8 mouse cellular contexts compared by ENCODE assay signal in the genomic region with DNA sequence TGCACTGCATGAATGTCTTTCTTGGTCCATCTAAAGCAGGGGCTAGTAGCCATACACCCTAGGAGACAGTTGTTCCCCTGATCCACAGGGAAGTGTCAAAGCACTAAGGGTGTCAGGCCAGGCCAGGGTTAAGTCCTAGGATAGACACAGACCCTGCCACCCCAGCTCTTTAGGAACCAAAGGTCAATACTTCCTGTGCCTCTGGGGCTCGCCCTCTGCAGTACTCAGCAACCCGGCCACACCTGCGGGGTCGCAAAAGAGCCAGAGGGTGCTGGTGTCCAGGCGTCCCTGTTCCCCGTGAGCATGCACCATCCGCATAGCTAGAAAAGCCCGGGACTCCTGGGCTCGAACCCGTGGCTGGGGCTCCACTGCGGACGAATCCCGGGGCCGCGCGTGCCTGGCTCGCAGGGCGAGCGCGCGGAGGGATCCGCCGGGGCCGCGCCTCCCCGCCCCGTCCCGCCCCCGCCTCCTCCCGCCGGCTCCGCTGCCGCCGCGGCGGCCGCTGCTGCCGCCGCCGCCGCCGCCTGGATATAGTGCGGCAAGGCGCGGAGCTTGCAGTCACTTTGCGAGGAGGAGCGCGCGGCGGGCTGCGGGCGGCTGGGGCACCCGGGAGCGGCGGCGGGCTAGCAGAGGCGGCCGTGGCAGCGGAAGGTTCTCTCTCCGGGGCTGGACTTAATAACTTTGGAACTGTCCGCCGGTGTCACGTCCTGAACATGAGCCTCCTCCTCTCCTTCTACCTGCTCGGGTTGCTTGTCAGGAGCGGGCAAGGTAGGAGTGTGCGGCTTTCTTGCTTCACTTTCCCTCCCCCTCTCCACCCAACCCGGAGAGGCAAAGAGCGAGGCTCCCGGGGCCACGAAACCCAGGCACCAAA. TPM values are rescaled to one million over a fixed set of nuclear protein-coding genes. Genes with fewer than 3 reads are reported as not detected.
A peak's percentile ranks its signal among the peaks of the same experiment; 100 is the strongest.
DNase-seq lines count a peak whose midpoint lies in the region; ATAC-seq and TF ChIP-seq lines count a peak whose summit lies in the region.

Ncam2 (plus strand) TSS at position 497 of the 871 bp plus-strand sequence.

- no peak for TF ChIP-seq EP300 in heart, postnatal 0 days (IDR thresholded peaks at IDR 0.05; ENCODE audit: low read depth)

- peak within 1 kb of the TSS; percentile 33 for H3ac ChIP-seq in C2C12 (ENCODE audit: control insufficient read depth, insufficient read length, low read depth)

- peak within 1 kb of the TSS; percentile 26 for H3K4me3 ChIP-seq in C2C12 (ENCODE audit: insufficient read depth, poor library complexity, severe bottlenecking)
- H3K4me3 ChIP-seq in brown adipose tissue, adult 24 weeks (ENCODE audit: insufficient read depth, low read depth, low read length): peak within 1 kb of the TSS; percentile 53
- peak within 1 kb of the TSS; percentile 58 for H3K4me3 ChIP-seq in forebrain, embryonic 12.5 days (replicated peaks)
- H3K4me3 ChIP-seq in heart, postnatal 0 days (ENCODE audit: low read depth, low read length): peak within 1 kb of the TSS; percentile 60
- H3K4me3 ChIP-seq in liver, embryonic 13.5 days (replicated peaks): peak within 1 kb of the TSS; percentile 52

- H3K36me3 ChIP-seq in C2C12 (ENCODE audit: control insufficient read depth, insufficient read depth): no peaks in the 10 kb centered on the region
- H3K36me3 ChIP-seq in forebrain, embryonic 12.5 days (replicated peaks): no peaks in the 10 kb centered on the region
- H3K36me3 ChIP-seq in heart, postnatal 0 days (replicated peaks; ENCODE audit: control insufficient read depth, insufficient read depth, low read length): no peaks in the 10 kb centered on the region
- H3K36me3 ChIP-seq in liver, embryonic 13.5 days: no peaks in the 10 kb centered on the region

- no peaks in the 10 kb centered on the region for H3K4me1 ChIP-seq in brown adipose tissue, adult 24 weeks (ENCODE audit: control insufficient read depth, insufficient read depth, insufficient read length, low read length)
- peaks cover 19% of the 10 kb centered on the region for H3K4me1 ChIP-seq in forebrain, embryonic 12.5 days
- H3K4me1 ChIP-seq in heart, postnatal 0 days (ENCODE audit: control insufficient read depth, insufficient read depth): 0 out of 2 replicates have a peak, but pooled peaks cover 4% of the 10 kb centered on the region
- H3K4me1 ChIP-seq in liver, embryonic 13.5 days (replicated peaks): 0 out of 2 replicates have a peak, but pooled peaks cover 4% of the 10 kb centered on the region

- under 1% methylated on average over 35 of the region's 70 CpGs for WGBS in forebrain, embryonic 12.5 days
- 0% methylated on average over 38 of the region's 70 CpGs for WGBS in heart, postnatal 0 days
- whole genome bisulfite sequencing in liver, embryonic 13.5 days (ENCODE audit: insufficient replicate concordance): 1% methylated on average over 33 of the region's 70 CpGs

- no peak within 1 kb of the TSS for H3K27ac ChIP-seq in brown adipose tissue, adult 24 weeks (replicated peaks; ENCODE audit: low read depth, low read length)
- H3K27ac ChIP-seq in forebrain, embryonic 12.5 days: peak within 1 kb of the TSS; percentile 71
- no peak within 1 kb of the TSS for H3K27ac ChIP-seq in heart, postnatal 0 days (ENCODE audit: low read depth)
- no peak within 1 kb of the TSS for H3K27ac ChIP-seq in liver, embryonic 13.5 days

- ATAC-seq in forebrain, embryonic 12.5 days (ENCODE audit: low FRiP score): peak; percentile 85
- ATAC-seq in heart, postnatal 0 days (ENCODE audit: insufficient read depth, low read depth): peak; percentile 76
- peak; percentile 62; the same call in 1 of the 2 replicates for ATAC-seq in liver, embryonic 13.5 days (ENCODE audit: low read depth)

- H3K9me3 ChIP-seq in forebrain, embryonic 12.5 days: no peaks in the 10 kb centered on the region
- no peaks in the 10 kb centered on the region for H3K9me3 ChIP-seq in heart, postnatal 0 days (replicated peaks; ENCODE audit: control insufficient read depth, low read length)
- H3K9me3 ChIP-seq in liver, embryonic 13.5 days (replicated peaks): no peaks in the 10 kb centered on the region

- H3K27me3 ChIP-seq in C2C12 (ENCODE audit: control insufficient read depth, insufficient read depth, insufficient read length): no peaks in the 10 kb centered on the region
- H3K27me3 ChIP-seq in forebrain, embryonic 12.5 days: no peaks in the 10 kb centered on the region
- 0 out of 2 replicates have a peak, but pooled peaks cover 6% of the 10 kb centered on the region for H3K27me3 ChIP-seq in heart, postnatal 0 days (ENCODE audit: control insufficient read depth, insufficient read depth, low read length)
- peaks cover 17% of the 10 kb centered on the region for H3K27me3 ChIP-seq in liver, embryonic 13.5 days

- DNase-seq in heart, postnatal 0 days (ENCODE audit: low spot score): peak; percentile 71
- peak; percentile 66 for DNase-seq in kidney, postnatal 14 days
- peak; percentile 4 for DNase-seq in liver, embryonic 13.5 days
- DNase-seq in neural tube, embryonic 10.5 days (ENCODE audit: extremely low spot score, low spot score): peak; percentile 73
- DNase-seq in thymus, postnatal 0 days (ENCODE audit: low spot score): peak; percentile 30

- H3K9ac ChIP-seq in forebrain, embryonic 12.5 days: peak within 1 kb of the TSS; percentile 64
- H3K9ac ChIP-seq in heart, postnatal 0 days (replicated peaks; ENCODE audit: low read depth, low read length): peak within 1 kb of the TSS; percentile 24; the same call in 1 of the 2 replicates
- H3K9ac ChIP-seq in liver, embryonic 13.5 days: 0 out of 2 replicates have a peak within 1 kb of the TSS, but pooled peaks have one; percentile 9

- no peaks in the 10 kb centered on the region for H3K79me2 ChIP-seq in C2C12 (ENCODE audit: control insufficient read depth, insufficient read depth)

- H3K79me3 ChIP-seq in C2C12 (ENCODE audit: low read depth): no peaks in the 10 kb centered on the region

- TF ChIP-seq CTCF in C2C12 (IDR thresholded peaks at IDR 0.05; ENCODE audit: control insufficient read depth, insufficient read depth, insufficient read length): no peak
- TF ChIP-seq CTCF in heart, postnatal 0 days (IDR thresholded peaks at IDR 0.05; ENCODE audit: low read depth): no peak

- peak within 1 kb of the TSS; percentile 67 for H3K4me2 ChIP-seq in forebrain, embryonic 12.5 days
- H3K4me2 ChIP-seq in heart, postnatal 0 days (ENCODE audit: low read depth, low read length): peak within 1 kb of the TSS; percentile 89
- peak within 1 kb of the TSS; percentile 68 for H3K4me2 ChIP-seq in liver, embryonic 13.5 days

TF ChIP-seq in C2C12, 6 proteins besides CTCF, POLR2A, EP300 and RAD21:
- TF ChIP-seq CEBPB (IDR thresholded peaks at IDR 0.05; ENCODE audit: low read depth) (no peak), USF1 (IDR thresholded peaks at IDR 0.05; ENCODE audit: low read depth) (no peak), FOSL1 (IDR thresholded peaks at IDR 0.05; ENCODE audit: insufficient read depth, low read length, poor library complexity, severe bottlenecking) (no peak), MYOD1 (IDR thresholded peaks at IDR 0.05; ENCODE audit: control insufficient read depth, insufficient read length, low read depth) (no peak), MYOG (IDR thresholded peaks at IDR 0.05; ENCODE audit: control insufficient read depth, extremely low read depth, insufficient read length) (no peak), MAX (IDR thresholded peaks at IDR 0.05) (no peak)

RNA-seq across cellular contexts. Expression of gene Ncam2, which starts in this region (rescaled TPM):
- polyA plus RNA-seq in C2C12 (2012; fragmentation: generic; extraction: Trizol): not detected
- 0.32 and 0.33 TPM in 2 replicates for polyA plus RNA-seq in brown adipose tissue, adult 24 weeks (2012; ENCODE audit: insufficient read depth, insufficient read length, missing spikeins)
- 7.7 TPM in 2 replicates for polyA plus RNA-seq in forebrain, embryonic 12.5 days (2016; fragmentation: Nextera tagmentation; extraction: Ambion mirVana)
- 0.23 TPM in 1 of 2 replicates, not detected in the other for total RNA-seq in heart, postnatal 0 days (2014; rRNA removed; ENCODE audit: low replicate concordance)
- 0.04 and 0.07 TPM in 2 replicates for polyA plus RNA-seq in heart, postnatal 0 days (2015; fragmentation: Nextera tagmentation; extraction: Ambion mirVana)
- polyA plus RNA-seq in liver, embryonic 13.5 days (2015; fragmentation: Nextera tagmentation; extraction: Ambion mirVana): 0.03 and 0.08 TPM in 2 replicates
- polyA plus RNA-seq in thymus, postnatal 0 days (2015; fragmentation: Nextera tagmentation; extraction: Ambion mirVana): 0.03 TPM in 1 of 2 replicates, not detected in the other

Comparison
In these comparisons a context has a peak if more than half of its experiments do, and no peak if none do; other contexts are left out.
1. Peak in DNase-seq, ATAC-seq, H3K4me3 ChIP-seq, H3K9ac ChIP-seq and H3K4me2 ChIP-seq in heart, postnatal 0 days; RNA of the gene not detected or under 1 TPM.
2. Peak in DNase-seq, ATAC-seq, H3K4me3 ChIP-seq, H3K9ac ChIP-seq and H3K4me2 ChIP-seq in liver, embryonic 13.5 days; RNA of the gene not detected or under 1 TPM.
3. Peak in DNase-seq in thymus, postnatal 0 days; RNA of the gene not detected or under 1 TPM.
4. H3K9ac ChIP-seq: peak in every context shown above with its lines; median percentile 64 in forebrain, embryonic 12.5 days; 24 in heart, postnatal 0 days; 9 in liver, embryonic 13.5 days.
5. DNase-seq: peak in every context shown above with its lines; median percentile 73 in neural tube, embryonic 10.5 days; 71 in heart, postnatal 0 days; 66 in kidney, postnatal 14 days; 30 in thymus, postnatal 0 days; 4 in liver, embryonic 13.5 days.